Mouse (Mus musculus) kidney, adult 18-20 months (tissue): ENCODE data around the gene Ap1s3.
"Not testable (repeated sequence)": the region's sequence is repeated elsewhere in the genome, so short reads cannot be mapped to it uniquely, and the experiment has no call there.

Source experiments
- DNase-seq: peaks from one replicate; pipeline ENCODE4 v3.0.0; 2021

Ap1s3 gene

DNA sequence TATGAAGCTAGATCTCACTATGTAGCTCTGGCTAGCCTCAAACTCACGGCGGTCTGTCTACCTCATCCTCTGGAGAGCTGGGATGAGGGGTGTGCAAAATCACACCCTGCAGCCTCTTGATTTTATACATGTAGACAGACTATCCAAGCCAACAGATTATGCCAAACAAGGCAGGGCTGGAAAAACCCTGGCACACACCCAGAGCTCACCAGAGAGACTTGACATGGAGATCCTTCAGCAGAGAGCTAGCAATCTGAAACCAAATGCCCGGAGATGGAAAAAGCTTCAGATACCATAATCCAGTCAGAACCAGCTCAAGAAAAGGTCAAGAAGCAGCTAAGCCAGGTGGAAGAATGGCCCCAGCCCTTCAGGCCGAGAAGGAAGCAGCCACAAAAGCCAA is 6.9 kb downstream of the Ap1s3 start:
- no peak for DNase-seq

GRCm38 (mm10) chr1:79659598-79659997 is 12.2 kb downstream of the Ap1s3 start:
- no peak for DNase-seq

- no peak for DNase-seq
Measured at GRCm38 (mm10) chr1:79657411-79657810, 14.4 kb downstream of the Ap1s3 start.

DNA sequence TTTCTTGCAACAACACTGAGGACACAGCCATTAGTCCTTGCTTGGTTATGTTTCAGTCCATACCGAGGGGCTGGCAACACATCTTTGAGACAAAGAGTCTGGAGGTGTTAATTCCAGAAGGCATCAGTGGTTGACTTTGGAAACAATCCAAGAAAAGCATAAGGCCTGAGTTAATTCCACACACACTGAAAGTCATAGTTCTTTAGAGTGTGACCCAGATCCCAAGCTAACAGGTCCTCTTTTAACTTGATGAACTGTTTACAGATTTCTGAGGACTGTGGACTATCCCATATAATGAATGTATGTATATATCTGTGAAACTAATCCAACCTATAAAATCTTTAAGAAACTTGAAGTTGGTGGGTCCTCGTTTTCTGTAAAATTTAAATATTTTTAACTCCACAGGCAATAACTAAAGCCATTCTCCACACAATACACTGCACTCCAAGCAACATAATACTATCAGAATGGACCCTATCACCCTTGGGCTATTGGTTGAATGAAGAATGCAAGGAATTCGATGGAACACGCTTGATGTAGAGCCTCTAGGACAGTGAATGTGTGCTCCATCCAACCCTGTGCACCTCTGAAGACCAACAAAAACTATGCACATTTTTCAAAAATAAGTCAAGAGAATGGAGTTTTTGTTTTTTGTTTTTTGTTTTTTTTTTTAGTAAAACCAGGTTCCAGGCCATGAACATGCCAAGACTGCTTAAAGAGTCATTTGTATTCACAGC is 15.8 kb downstream of the Ap1s3 start:
- no peak for DNase-seq

- no peak for DNase-seq
Measured at GRCm38 (mm10) chr1:79654948-79655347, 16.8 kb downstream of the Ap1s3 start.

GRCm38 (mm10) chr1:79643411-79644110 is 28.2 kb downstream of the Ap1s3 start:
- DNase-seq = no peak

DNA sequence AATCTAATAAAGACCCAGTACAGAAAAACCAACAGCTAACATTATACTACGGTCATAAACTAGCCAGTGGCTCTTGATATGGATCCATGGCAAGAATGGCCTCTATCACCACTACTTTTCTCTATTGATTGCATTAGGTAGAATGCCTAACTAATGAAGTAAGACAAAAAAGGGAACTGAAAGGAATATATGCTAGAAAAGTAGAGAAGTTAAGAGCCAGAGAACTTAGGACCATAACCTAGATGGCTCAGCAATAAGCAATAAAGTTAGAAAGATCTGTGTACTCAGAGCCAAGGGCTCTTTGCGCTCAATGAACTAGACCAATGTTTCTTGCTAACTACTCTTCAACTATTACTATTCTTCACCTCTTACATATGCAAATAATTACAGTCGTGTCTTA is 29.1 kb downstream of the Ap1s3 start:
- DNase-seq = no peak

GRCm38 (mm10) chr1:79641355-79641754 is 30.4 kb downstream of the Ap1s3 start:
- no peak for DNase-seq

GRCm38 (mm10) chr1:79640151-79640550 is 31.6 kb downstream of the Ap1s3 start:
- DNase-seq = peak; percentile 40

DNA sequence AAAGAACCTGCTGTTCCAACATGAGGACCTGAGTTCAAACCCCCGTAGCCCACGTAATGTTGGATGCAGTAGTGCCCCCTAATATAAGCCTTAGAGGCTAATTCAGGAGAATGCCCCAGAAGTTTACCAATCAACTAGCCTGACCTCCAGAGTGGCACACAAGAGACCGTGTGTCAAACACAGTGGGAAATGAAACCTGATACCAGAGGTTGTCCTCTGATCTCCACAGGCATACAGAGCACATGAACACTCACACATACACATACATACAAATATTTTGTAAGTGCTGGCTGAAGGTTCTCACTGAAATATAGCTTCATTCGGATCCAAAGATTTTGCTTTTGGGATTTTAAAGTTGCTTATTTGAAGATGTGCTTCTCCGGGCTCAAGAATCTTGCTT is 32.1 kb downstream of the Ap1s3 start:
- DNase-seq = no peak

DNA sequence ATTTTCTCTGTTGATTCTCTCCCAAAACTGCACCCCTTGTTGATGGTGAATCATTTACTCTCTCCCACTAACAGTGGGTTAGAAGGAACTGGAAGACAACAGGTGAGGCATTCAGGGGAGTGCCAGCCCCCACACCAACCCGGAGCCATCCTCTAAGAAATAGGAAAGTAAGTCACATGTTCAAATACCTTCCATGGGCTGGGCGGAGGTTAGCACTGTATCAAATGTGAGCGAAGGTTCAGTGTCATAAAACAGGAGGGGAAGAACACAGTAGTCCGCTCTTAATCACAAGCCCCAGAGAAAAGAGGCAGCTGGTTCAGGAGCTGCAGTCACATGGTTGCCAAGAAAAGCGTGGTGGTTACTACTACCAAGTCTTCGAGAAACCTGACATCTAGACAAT is 32.7 kb downstream of the Ap1s3 start:
- DNase-seq = no peak

DNA sequence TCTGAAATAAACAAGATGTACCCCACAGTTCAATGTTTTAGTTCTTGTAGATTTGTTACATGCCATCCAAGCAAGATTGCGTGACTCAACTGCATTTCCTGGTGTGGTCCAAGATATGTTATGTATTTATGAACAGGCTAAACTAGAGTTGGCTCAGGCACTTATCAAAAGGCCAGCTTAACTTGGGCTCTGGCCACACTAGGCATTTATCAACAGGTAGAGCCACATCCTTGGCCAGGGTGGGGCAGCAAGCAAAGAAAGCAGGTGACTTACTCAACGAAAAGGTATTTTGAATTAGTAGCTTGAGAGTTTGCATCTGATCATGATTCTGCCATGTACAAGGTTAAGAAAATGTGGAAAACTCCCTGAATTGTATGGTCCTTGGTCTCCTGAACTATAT is 34.0 kb downstream of the Ap1s3 start:
- DNase-seq = no peak

DNA sequence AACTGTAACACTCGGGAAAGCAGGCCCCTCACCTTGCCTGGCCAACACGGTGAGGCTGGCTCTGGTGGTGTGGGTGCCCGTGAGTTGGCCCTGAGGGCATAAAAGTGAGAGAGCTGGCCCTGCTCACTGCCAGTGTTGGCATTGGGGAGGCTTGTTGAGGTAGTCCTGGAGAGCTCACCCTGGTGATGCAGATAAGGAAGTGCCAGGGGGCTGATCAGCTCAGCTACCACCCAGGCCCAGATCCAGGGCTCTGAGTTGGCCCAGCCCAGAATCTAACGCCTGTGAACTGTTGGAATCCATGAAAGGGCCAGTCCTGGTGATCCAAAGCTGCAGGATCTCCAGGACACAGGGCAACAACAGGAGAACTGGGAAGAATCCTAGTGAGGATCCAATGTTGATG is 40.3 kb downstream of the Ap1s3 start:
- DNase-seq = no peak

GRCm38 (mm10) chr1:79629726-79630125 is 42.0 kb downstream of the Ap1s3 start:
- DNase-seq = no peak

DNA sequence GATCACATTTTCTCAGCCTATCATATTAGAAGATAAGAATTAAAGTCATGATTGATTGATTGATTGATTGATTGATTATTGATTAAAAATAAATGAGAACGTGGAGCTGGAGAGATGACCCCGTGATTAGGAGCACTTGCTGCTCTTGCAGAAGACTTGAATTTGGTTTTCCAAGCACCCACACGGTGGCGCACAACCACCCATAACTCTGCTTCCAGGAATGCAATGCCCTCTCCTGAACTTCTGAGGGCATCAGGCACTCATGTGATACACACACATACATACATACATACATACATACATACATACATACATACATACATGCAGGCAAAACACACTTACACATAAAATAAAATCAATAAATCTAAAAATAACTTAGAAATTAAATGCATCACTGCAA is 45.6 kb downstream of the Ap1s3 start:
- peak; percentile 28 for DNase-seq

- DNase-seq = no peak
Measured at GRCm38 (mm10) chr1:79619434-79619833, 52.3 kb downstream of the Ap1s3 start.

- DNase-seq = no peak
Measured at GRCm38 (mm10) chr1:79616492-79616891, 55.3 kb downstream of the Ap1s3 start.

DNA sequence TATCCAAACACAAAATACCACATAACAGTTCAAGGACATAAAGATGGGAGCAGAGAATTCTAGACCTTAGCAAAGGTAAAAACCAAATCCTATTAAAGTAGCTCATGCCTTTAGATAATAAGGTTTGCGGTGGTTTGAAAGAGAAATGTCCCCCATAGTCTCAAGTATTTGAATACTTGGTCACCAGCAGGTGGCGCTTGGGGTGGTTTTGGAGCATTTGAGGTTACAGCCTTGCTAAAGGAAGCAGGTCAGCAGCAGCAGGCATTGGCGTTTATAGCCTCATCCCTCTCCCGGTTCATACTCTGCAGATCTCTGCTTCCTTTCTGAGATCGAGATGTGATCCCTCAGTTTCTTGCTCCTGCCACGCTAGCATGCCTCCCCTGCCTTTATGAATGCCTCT is 57.3 kb downstream of the Ap1s3 start:
- no peak for DNase-seq

- not testable (repeated sequence) for DNase-seq
Measured at GRCm38 (mm10) chr1:79611271-79611670, 60.5 kb downstream of the Ap1s3 start.

DNA sequence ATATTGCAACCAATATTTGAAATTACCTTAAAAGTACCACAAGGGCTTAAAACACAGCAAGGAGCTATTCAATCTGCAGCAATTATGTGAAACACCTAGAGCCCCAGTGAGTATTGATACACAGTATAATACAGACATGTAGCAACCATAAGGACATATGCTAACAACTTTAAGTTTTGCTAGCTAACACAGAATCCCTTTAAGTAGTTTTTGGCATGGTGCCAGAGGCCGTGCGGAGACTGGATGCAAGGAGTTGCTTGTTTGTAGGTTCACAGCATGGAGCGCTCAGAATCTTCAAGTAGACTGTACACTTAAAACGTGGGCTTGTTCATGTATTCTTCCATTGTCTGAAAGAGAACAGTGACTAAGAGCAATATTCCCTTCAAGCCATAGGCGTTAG is 62.9 kb downstream of the Ap1s3 start:
- DNase-seq = not testable (repeated sequence)

DNA sequence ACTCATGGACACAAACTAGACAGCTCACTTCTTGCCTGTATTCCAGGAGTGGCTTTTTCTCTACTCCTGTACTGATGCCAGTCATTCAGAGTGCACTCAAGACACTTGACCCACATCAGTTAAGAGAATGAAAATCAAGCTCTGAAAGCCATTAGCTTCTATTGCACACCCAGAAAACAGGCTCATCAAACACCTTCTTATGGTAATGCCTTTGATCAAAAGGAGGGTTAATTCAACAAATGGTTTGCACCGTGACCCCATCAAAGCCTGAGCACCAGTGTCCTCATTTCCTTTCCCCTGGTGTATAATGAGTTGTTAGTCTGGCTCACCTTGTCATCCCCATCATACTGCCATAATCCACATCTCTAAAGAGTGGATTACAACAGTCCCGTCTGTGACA is 69.3 kb downstream of the Ap1s3 start:
- no peak for DNase-seq

DNA sequence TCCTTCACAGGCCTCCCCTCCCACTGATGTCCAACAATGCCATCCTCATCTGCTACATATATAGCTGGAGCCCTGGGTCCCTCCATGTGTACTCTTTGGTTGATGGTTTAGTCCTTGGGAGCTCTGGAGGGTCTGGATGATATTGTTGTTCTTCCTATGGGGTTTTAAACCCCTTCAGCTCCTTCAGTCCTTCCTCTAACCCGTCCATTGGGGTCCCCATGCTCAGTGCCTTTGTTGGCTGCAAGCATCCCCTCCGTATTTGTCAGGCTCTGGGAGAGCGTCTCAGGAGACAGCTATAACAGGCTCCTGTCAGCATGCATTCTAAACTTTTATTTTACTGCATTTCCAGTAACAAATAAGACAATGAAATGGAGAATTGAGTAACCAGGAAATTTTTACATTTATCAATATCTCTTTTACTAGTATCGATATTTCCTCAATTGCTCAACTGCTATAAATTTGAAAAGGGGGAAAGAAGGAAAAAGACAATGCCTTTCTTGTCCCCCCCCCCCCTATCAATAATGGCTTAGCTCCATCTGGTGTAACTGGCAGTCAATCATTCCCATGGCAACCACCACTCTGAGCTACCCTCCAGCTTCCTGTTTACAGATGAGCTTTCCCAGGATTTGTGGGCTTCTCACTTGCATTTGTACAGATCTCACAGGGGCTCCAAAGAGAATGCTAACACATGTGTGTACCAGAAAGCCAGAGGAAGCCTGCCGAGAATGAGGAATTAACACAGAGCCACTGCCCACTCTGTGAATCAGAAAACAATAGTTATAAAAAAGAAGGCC is 73.2 kb downstream of the Ap1s3 start:
- no peak for DNase-seq

GRCm38 (mm10) chr1:79592721-79593277 is 79.0 kb downstream of the Ap1s3 start:
- peak; percentile 54 for DNase-seq

GRCm38 (mm10) chr1:79591091-79591490 is 80.7 kb downstream of the Ap1s3 start:
- DNase-seq = no peak
